Mouse (Mus musculus) frontal cortex, postnatal 25 days (tissue): Measurements from ENCODE around the gene Igsf10.
"Not testable (repeated sequence)": the region's sequence is repeated elsewhere in the genome, so short reads cannot be mapped to it uniquely, and the experiment has no call there.

ENCODE experiments used
- DNase-seq, 2 experiments: peaks; one replicate each; pipeline ENCODE4 v3.0.0; 2022; ENCODE audit warnings: low spot score in 2 of 2

Igsf10 gene

DNA sequence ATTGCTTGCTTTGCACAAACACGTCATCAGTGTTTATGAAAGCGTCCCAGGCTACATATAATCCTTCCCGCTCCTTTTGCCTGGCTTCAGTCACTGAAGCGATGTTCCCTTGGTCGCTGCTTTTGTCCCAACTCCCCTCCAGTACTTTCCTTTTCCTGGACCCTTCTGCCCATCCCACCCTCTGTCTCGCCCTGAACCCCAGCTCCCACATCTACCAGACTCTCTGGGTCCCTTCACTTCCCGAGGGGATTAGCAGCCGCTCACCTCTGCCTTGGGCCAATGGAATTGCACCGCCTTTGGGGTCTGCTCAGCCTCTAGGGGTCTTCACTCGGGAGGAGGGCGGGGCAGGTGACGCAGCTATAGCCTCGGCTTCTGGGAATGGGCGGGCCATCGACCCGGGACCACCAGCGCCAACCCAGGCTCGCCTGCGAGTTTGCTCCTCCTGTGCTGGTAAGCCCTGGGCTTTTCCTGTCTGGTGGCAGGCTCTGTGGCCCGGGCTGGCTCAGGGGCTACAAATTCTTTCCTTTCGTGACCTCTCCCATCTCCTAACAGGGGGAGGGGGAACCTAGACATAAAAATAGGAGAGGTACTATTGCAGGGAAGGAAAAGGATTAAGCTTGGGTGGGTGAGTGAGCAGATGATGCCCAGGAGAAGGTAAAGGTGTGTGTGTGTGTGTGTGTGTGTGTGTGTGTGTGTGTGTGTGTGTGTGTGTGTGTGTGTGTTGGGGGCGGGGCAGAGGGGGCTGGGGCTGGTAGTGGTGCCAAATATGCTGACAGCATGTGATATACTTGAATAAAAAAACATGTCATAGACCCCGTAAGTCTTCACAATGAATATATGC is at the start of gene Igsf10:
Gene Igsf10 (minus strand): TSS at position 330 of the 841 bp plus-strand sequence.
- DNase-seq: no peak

DNA sequence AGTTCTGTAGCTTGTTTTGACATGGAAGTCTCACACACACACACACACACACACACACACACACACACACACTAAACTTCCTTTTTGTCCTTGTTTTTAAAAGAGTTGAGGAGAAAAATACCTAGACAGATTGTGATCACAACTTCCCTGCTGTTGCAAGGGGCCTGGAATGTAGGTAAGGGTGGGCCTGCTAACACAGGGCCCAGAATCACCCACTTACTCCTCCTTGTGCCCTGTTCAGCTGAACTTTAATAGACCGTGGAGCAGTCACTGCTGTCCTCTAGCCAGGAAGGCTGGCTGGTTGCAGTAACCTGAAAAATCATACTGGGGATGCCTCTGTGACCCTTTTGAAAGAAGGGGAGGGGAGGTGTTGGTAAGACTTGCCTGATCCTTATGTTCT is 41.4 kb upstream of the Igsf10 start:
- DNase-seq: no peak

GRCm38 (mm10) chr3:59385000-59385399 is 40.8 kb upstream of the Igsf10 start:
- DNase-seq: no peak

- DNase-seq: no peak
Measured at GRCm38 (mm10) chr3:59384321-59384720, 40.1 kb upstream of the Igsf10 start.

- DNase-seq: not testable (repeated sequence)
Measured at GRCm38 (mm10) chr3:59378791-59379190, 34.6 kb upstream of the Igsf10 start.

DNA sequence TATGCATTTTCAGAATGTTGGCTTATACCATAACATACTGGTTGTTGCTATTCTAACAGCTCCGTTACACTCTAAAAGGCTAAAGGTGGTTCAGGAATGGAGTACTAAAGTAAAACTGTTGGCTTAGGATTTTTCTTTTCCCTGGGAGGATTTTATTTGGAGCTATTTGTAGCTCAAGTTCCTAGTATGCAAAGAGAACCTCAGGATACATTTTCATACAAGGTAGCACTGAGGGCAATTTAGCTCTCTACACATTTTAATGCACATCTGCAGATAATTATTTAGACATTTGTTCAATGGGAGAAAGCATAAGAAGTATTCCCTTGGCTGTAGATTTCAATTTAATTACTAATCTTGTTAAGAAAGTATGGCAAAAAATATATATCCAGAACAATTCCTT is 17.7 kb upstream of the Igsf10 start:
- no peak for DNase-seq

- DNase-seq: no peak
Measured at GRCm38 (mm10) chr3:59360102-59360501, 15.9 kb upstream of the Igsf10 start.

- DNase-seq: no peak
Measured at GRCm38 (mm10) chr3:59354156-59354555, 10.0 kb upstream of the Igsf10 start.

- DNase-seq: no peak
Measured at GRCm38 (mm10) chr3:59351768-59352167, 7.6 kb upstream of the Igsf10 start.

DNA sequence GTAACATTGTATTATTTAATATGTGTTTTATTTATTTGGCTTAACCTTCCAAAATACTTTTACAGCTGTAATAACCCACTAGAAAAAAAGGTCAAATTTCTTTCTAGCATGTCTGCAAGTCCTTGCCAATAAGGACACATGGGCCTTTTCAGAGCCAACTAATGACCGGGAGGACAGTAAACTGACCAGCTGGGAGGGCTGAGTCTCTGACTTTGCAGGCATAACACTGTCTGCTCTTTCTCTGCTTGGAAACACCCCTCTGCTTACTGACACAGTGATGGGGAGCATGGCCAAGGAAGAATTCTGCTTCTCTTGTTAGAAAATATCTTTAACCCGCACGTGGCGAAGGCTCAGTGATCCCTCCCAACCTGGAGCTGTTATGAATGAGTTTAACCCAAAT is 1.2 kb downstream of the Igsf10 start:
- DNase-seq: no peak

- no peak for DNase-seq
Measured at GRCm38 (mm10) chr3:59341647-59342427, 2.4 kb downstream of the Igsf10 start.

DNA sequence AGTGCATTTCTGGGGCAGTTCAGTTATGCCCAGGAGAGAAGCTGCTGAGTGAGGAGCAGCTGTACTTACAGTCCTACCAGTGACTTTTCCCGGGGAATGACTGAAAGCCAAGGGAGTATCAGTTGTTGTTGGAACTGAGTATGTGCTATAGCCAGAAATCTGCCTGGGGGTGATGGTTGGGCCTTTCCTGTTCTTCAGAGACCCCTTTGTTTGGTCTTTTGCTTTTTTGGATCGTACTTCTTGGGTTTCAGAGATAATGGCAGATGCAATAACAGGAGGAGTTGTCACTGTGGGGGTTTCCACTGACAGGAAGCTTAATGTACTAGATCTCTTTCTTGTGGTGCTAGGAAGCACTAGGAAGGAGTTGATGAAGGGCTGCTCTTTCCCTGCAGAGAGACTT is 15.7 kb downstream of the Igsf10 start:
- no peak for DNase-seq

DNA sequence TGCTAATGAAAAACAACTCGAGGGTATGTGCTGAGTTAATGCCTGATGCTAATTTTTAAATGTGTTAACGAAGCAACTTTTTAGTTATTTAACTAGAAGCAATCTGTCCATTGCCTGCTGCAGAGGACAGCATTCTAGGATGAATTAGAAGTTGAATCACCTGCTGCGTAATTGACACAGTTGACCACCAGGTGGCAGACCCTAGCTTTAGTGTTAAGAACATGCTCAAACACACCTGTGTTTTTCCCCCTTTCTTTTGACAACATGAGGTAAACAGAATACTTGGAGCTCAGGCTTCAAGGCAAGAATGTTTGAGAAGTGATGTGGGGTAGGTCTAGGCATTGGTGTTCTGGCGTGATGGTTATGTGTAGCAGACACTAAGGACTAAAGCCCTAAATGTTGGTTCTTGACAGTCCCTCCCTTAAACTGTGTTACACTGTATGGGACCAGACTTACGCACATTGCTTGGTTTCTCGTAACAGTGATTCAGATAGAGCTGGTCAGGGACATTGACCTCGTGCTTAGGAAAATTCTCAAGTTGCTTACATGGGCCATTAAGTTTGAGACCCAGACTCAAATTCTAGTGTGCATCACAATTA is 22.8 kb downstream of the Igsf10 start:
- DNase-seq: peak; percentile 37 to 62

GRCm38 (mm10) chr3:59316077-59316476 is 28.1 kb downstream of the Igsf10 start:
- no peak for DNase-seq

GRCm38 (mm10) chr3:59312610-59313009 is 31.6 kb downstream of the Igsf10 start:
- DNase-seq: no peak

DNA sequence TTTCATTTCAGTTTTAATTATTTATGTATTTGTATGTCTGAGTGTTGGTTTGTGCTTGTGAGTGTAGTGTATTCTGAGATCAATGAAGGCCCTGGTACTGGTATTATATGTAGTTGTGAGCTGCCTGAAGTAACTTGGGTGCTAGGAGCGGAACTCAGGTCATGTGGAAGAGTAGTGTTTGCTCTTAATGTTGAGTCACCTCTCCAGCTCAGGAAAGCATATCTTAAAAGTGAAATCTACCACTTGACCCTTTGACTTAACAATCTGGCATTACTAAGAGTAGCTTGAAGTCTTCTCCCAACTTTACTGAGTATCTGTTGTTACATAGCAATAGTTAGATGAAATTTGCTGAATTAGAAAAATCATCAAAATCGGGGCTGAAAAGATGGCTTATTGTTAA is 38.7 kb downstream of the Igsf10 start:
- no peak for DNase-seq

DNA sequence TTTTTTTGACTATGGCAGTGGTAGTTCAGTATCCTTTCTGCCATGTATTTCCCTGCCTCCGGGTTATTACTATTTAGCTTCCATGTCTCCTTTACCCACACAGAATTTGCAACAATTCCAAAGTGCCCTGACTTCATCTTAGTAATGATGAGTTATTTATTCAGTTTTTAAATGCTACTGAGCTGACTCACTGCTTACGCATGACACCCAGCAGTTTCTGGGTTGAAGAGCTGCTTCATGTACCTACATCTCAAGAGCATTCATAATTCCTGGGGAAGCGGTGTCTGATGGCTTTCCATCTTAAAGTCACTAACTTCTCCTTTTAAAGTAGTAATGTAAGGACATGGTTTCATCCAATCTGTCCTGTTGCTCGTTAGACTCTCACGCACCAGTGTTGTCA is 39.2 kb downstream of the Igsf10 start:
- DNase-seq: no peak

DNA sequence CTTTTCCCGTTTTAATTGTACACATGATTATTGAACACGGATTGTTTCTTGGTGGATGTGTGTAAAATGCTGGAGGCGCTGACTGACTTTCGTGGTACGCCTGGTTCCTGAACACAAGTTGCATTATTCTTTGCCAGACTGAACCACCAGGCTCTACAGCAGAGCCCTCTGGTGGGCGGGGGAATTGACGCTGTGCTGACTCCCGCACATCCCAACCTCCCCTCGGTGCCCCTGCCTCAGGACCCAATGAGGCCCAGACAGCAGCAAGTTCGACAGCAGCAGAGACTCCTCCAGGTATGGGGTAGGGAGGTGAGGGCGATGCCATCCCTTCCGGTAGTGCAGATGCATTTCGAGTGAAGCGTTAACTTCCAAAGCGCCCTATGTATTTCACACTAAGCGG is 46.5 kb downstream of the Igsf10 start:
- DNase-seq: no peak

DNA sequence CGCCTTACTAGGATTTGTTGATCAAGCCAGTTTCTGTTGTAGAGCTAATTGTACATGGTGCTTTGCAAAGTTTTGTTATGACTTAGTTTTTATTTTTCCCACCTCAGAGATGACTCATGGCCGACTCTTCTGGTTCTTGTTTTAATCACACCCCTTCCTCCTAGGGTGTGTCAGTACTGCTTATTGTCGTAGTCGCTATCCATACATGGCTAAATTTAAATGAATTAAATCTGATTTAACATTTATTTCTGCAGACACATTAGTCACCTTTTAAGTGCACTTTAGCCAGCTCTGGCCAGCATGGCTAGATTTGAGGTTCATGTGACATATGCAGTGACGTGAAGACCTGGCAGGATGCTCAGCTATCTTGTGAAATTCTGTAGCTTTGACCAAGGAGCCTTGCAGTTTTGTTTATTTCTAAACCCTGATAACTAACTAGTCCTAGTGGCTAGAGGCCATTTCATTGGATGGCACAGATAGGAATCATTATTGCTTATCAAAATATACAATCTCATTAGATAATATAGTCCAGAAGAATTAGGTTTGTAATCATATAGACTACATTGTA is 47.5 kb downstream of the Igsf10 start:
- DNase-seq: no peak

- DNase-seq: no peak
Measured at GRCm38 (mm10) chr3:59295699-59296562, 48.3 kb downstream of the Igsf10 start.
